Mouse (Mus musculus) skeletal muscle tissue, adult 2 months (tissue): ENCODE results near the gene Rbpj.

ENCODE experiments used
- DNase-seq: peaks from one replicate; pipeline ENCODE4 v3.0.0-alpha.2; 2012; ENCODE audit warnings: low read depth, low spot score

Gene Rbpj

DNA sequence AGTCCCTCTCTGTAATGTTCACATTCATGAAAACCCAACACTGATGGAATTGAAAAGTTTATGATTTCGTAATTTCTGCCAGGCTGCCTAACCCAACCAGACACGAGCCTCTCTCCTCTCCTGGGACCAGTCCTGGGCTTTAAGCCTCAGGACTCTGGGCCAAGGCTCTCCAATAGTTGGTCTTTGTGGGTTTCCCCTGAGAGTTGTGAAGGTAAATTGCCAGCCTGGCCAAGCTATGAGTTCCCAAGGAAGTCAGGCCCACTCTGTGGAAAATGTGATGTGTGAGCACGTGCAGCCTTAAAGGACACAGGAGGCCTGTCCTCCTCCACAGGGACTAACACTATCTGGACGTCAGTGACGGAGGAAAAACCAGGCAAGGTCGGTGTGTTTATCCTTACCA, 85.4 kb downstream of the Rbpj start:
- no peak for DNase-seq

- DNase-seq, result no peak
These were observed 86.0 kb downstream of the Rbpj start for GRCm38 (mm10) chr5:53551910-53552309.

- no peak for DNase-seq
These were observed 87.3 kb downstream of the Rbpj start for GRCm38 (mm10) chr5:53553281-53553680.

- no peak for DNase-seq
These were observed 88.2 kb downstream of the Rbpj start for GRCm38 (mm10) chr5:53554180-53554579.

DNA sequence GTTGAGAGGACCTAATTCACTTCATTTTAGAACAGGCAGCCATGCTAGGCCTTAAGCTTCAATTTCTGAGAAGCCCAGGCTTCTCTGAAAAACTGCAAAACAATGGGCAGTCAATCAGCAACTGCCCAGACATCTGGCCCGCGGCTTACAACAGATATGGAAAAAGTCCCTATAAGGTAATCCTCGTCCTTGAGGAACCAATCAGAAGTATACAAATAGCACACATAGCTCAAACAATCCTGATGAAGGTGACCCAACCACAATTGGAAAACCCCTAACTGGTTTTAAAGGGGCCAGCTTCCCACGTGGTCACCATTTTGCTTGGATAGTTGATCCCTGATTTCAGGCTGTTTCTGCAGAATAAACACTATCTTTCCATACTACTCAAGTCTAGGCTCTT, 89.0 kb downstream of the Rbpj start:
- DNase-seq, result no peak

DNA sequence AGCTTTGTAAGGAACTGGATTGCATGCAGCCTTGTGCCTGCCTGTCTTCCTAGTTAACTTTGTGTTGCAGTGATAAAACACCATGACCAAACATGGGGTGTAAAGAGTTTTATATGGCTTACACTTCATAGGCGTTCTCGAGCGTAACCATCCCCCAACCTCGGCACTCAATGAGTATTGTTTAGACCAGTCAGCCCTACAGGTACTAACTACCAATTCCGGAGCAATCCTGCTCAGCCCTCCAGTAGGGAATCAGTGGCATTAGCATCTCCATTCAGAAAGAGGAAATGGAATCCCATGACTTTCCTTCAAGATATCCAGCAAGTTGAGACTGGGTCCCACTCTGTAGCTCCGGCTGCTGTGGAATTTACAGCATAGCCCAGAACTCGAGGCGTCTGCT, 89.5 kb downstream of the Rbpj start:
- no peak for DNase-seq

GRCm38 (mm10) chr5:53555929-53556328, 90.0 kb downstream of the Rbpj start:
- no peak for DNase-seq

DNA sequence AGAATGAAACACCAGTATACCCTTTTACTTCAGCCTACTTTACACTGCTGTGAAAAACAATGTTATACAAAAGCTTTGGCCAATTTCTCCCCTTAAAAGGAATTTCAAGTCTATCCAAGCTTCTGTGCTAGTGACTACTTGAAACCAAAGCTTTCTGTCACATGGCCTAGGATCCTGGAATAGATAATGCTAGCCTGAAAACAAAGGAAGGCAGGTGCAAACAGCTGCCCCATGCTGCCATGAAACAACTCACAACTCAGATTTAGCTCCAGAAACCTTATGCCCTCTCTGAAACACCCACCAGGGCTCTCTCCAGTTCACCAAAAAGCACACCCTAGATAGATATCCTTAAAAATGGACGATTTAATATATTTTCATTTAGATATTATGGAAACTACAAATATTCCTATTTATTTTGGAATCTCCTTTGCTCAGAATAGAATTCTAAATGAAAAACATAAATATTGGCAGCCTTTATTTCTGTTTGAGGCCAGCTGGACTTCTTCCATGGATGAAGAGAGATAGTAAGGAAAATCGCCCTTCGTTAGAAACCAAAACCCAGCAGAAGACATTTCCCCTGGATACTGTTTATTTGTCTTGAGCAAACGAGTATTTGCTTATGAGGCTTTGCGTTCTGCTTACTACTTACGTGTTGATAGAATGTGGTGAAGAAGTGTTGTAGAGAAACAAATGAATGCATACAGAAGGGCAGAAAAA, 91.8 kb downstream of the Rbpj start:
- no peak for DNase-seq

GRCm38 (mm10) chr5:53561160-53561559, 95.2 kb downstream of the Rbpj start:
- DNase-seq, result no peak

DNA sequence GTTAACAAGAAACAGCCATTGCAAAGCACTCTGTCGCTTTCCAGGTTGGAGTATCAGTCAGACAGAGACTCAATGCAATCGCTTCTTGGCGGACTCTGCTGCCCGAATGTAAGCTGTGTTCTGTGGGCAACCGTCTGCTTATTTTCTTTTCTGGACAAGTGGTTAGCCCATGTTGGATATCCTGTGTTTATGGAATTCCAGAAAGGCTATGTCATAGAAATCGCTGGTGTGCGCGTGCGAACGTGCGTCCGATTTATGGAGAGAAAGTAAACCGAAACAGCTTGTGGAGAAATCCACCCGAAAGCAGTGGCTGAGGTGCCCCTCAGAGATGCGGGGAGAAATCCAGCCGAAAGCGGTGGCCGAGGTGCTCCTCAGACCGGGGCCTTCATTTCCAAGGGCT, 98.4 kb downstream of the Rbpj start:
- no peak for DNase-seq

GRCm38 (mm10) chr5:53565213-53565794, 99.4 kb downstream of the Rbpj start:
- DNase-seq, result no peak

GRCm38 (mm10) chr5:53566485-53567083, 100.6 kb downstream of the Rbpj start:
- DNase-seq, result no peak

DNA sequence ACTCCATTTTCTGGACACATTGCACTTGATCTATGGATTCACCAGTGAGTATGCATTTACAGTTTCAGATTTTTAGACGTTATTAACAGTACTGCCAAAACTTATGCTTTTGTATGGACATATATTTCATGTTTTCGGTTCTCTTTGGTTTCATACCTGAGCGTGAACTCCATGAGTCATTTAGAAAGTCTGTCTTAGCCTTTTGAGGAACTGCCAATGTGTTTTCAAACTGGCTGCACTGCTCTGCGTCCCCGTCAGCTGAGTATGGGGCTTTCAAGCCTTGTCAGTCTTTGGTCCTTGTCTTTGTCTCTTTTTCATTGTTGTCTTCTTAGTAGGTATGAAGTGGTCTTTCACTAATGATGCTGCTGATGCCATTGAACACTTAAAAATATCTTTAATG, 106.5 kb downstream of the Rbpj start:
- DNase-seq, result no peak

DNA sequence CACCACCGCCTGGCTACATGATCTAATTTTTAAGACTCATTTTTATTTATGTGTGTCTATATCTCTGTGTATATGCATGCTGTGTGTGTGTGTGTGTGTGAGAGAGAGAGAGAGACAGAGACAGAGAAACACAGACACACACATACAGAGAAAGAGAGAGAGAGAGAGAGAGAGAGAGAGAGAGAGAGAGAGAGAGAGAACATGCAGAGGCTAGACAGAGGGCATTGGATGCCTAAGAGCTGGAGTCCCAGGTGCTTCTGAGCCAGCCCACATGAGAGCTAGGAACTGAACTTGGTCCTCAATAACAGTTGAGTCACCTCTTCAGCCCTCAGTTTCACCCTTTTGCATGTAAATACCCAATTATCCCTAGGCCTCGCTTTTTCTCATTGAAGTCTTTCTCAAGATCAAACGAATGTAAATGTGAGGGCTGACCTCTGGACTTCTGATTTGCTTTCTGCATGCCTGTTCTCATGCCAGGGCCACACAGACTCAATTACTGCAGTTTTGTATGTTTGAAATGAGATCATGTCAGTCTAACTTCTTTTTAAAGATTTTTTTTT, 109.0 kb downstream of the Rbpj start:
- no peak for DNase-seq

GRCm38 (mm10) chr5:53577272-53577889, 111.4 kb downstream of the Rbpj start:
- no peak for DNase-seq

GRCm38 (mm10) chr5:53584069-53584767, 118.3 kb downstream of the Rbpj start:
- no peak for DNase-seq

- no peak for DNase-seq
These were observed 122.6 kb downstream of the Rbpj start for GRCm38 (mm10) chr5:53588421-53589171.

- DNase-seq, result peak; percentile 99
These were observed 123.4 kb downstream of the Rbpj start for GRCm38 (mm10) chr5:53589172-53589960.

DNA sequence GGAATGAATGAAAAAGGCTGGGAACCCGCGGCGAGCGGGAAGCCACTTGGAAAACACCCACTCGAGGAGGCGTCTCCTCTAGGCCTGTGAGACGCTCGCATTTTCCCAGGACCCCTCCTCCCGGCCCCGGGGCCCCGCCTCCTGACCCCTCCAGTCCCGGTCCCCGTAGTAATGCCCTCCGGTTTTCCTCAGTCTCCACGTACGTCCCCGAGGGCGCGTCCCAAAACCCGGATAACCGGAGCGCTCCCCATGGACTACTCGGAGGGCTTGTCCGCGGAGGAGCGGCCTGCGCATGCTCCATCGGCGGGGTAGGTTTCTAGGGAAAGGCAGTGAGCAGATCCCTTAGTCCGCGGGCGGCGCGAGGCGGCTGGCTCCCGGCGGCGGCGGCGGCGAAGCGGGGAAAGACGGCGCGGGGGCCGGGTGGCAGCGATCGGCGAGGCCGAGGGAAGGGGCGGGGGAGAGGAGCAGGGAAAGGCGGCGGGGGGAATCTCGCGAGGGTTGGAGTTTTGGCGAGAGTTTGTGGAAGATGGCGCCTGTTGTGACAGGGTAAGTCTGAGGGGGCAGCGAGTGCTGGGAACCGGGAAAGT, 124.3 kb downstream of the Rbpj start:
- DNase-seq, result peak; percentile 98
